Mouse (Mus musculus): ENCODE data around the gene Snx29. TPM values are rescaled to one million over a fixed set of nuclear protein-coding genes. Genes with fewer than 3 reads are reported as not detected.
A peak's percentile ranks its signal among the peaks of the same experiment; 100 is the strongest.
"Not testable (repeated sequence)": the region's sequence is repeated elsewhere in the genome, so short reads cannot be mapped to it uniquely, and the experiment has no call there.

The Snx29 gene
- total RNA-seq, 2 experiments from 2014 or later: 21.1 to 22.8 TPM

- no peak overlapping the region for H3K4me3 ChIP-seq
- intact Hi-C loops (cut with DNase I): loop anchor here (5.0 kb wide), 2 partner anchors 42 to 97 kb away; no protein-coding TSS in a partner anchor
- H3K27ac ChIP-seq: no peak overlapping the region
- no peak for DNase-seq (ENCODE audit: extremely low spot score in 1 of 2, low spot score in 2 of 2)
- TF ChIP-seq CTCF (IDR thresholded peaks at IDR 0.05): no peak
Measured at GRCm38 (mm10) chr16:11569127-11569526, 246.4 kb downstream of the Snx29 start.

GRCm38 (mm10) chr16:11570072-11570471 lies 247.4 kb downstream of the Snx29 start:
- intact Hi-C loops (cut with DNase I): no loop called here
- no peak overlapping the region for H3K27ac ChIP-seq
- no peak overlapping the region for H3K4me3 ChIP-seq
- DNase-seq (ENCODE audit: extremely low spot score in 1 of 2, low spot score in 2 of 2): no peak
- no peak for TF ChIP-seq CTCF (IDR thresholded peaks at IDR 0.05)

GRCm38 (mm10) chr16:11574517-11574916 lies 251.8 kb downstream of the Snx29 start:
- DNase-seq (ENCODE audit: extremely low spot score in 1 of 2, low spot score in 2 of 2): no peak
- Histone ChIP-seq H3K27ac (no peak overlapping the region), H3K4me3 (no peak overlapping the region)
- no peak for TF ChIP-seq CTCF (IDR thresholded peaks at IDR 0.05)
- intact Hi-C loops (cut with DNase I): no loop called here

- H3K27ac ChIP-seq; H3K4me3 ChIP-seq; intact Hi-C loops (cut with DNase I); DNase-seq (ENCODE audit: extremely low spot score in 1 of 2, low spot score in 2 of 2): not testable (repeated sequence)
Measured at GRCm38 (mm10) chr16:11575733-11576132, 253.0 kb downstream of the Snx29 start.

- no peak for DNase-seq (ENCODE audit: extremely low spot score in 1 of 2, low spot score in 2 of 2)
- intact Hi-C loops (cut with DNase I): no loop called here
- H3K27ac ChIP-seq: no peak overlapping the region
- no peak overlapping the region for H3K4me3 ChIP-seq
- no peak for TF ChIP-seq CTCF (IDR thresholded peaks at IDR 0.05)
Measured at GRCm38 (mm10) chr16:11577541-11578255, 255.0 kb downstream of the Snx29 start.

- intact Hi-C loops (cut with DNase I): loop anchor here (5.0 kb wide), 1 partner anchor 113 kb away; no protein-coding TSS in a partner anchor
- peak overlapping the region; percentile 45; the same call in 1 of the 2 replicates for H3K27ac ChIP-seq
- peak; percentile 76 for TF ChIP-seq CTCF (IDR thresholded peaks at IDR 0.05)
- DNase-seq (ENCODE audit: extremely low spot score in 1 of 2, low spot score in 2 of 2): peak; percentile 39 to 42
- no peak overlapping the region for H3K4me3 ChIP-seq
Measured at GRCm38 (mm10) chr16:11579676-11580098, 257.0 kb downstream of the Snx29 start.

GRCm38 (mm10) chr16:11583941-11584639 lies 261.4 kb downstream of the Snx29 start:
- intact Hi-C loops (cut with DNase I): loop anchor here (5.0 kb wide), 1 partner anchor 108 kb away; no protein-coding TSS in a partner anchor
- TF ChIP-seq CTCF (IDR thresholded peaks at IDR 0.05): no peak
- no peak for DNase-seq (ENCODE audit: extremely low spot score in 1 of 2, low spot score in 2 of 2)
- no peak overlapping the region for H3K4me3 ChIP-seq
- no peak overlapping the region for H3K27ac ChIP-seq

- no peak for DNase-seq (ENCODE audit: extremely low spot score in 1 of 2, low spot score in 2 of 2)
- intact Hi-C loops (cut with DNase I): no loop called here
- TF ChIP-seq CTCF (IDR thresholded peaks at IDR 0.05): no peak
Measured at GRCm38 (mm10) chr16:11588689-11589088, 266.0 kb downstream of the Snx29 start.

GRCm38 (mm10) chr16:11589336-11589735 lies 266.6 kb downstream of the Snx29 start:
- intact Hi-C loops (cut with DNase I): no loop called here
- H3K27ac ChIP-seq: no peak overlapping the region
- no peak for TF ChIP-seq CTCF (IDR thresholded peaks at IDR 0.05)
- no peak for DNase-seq (ENCODE audit: extremely low spot score in 1 of 2, low spot score in 2 of 2)
- no peak overlapping the region for H3K4me3 ChIP-seq

More at GRCm38 (mm10) chr16:11588689-11589088, 266.0 kb downstream of the Snx29 start:
- Histone ChIP-seq H3K4me3 (no peak overlapping the region), H3K27ac (no peak overlapping the region)

- no peak for TF ChIP-seq CTCF (IDR thresholded peaks at IDR 0.05)
- Histone ChIP-seq H3K27ac (no peak overlapping the region), H3K4me3 (no peak overlapping the region)
- no peak for DNase-seq (ENCODE audit: extremely low spot score in 1 of 2, low spot score in 2 of 2)
- intact Hi-C loops (cut with DNase I): no loop called here
Measured at GRCm38 (mm10) chr16:11589782-11590695, 267.3 kb downstream of the Snx29 start.

- Histone ChIP-seq H3K27ac (no peak overlapping the region), H3K4me3 (no peak overlapping the region)
- no peak for DNase-seq (ENCODE audit: extremely low spot score in 1 of 2, low spot score in 2 of 2)
- intact Hi-C loops (cut with DNase I): no loop called here
- no peak for TF ChIP-seq CTCF (IDR thresholded peaks at IDR 0.05)
Measured at GRCm38 (mm10) chr16:11596599-11596998, 273.9 kb downstream of the Snx29 start.
